Mouse (Mus musculus) brain, embryonic 14.5 days (tissue): ENCODE data around the gene Ptpn14.
A peak's percentile ranks its signal among the peaks of the same experiment; 100 is the strongest.

ENCODE experiments used
- CTCF ChIP-seq: fragments of 200-500 bp; IDR thresholded peaks from 2 replicates; pipeline ENCODE4 v1.5.1; 2012; ENCODE audit warnings: inconsistent platforms, mild to moderate bottlenecking, moderate library complexity, borderline replicate concordance; ENCODE audit not compliant: insufficient read depth, insufficient read length; ENCODE audit errors: extremely low read depth
- POLR2A ChIP-seq: fragments of 200-500 bp; IDR thresholded peaks from 2 replicates; pipeline ENCODE4 v1.6.1; 2012; ENCODE audit warnings: mild to moderate bottlenecking, inconsistent platforms, borderline replicate concordance; ENCODE audit not compliant: poor library complexity, insufficient read depth, insufficient read length, severe bottlenecking; ENCODE audit errors: extremely low read depth

GRCm38 (mm10) chr1:189879212-189879611 lies 151.1 kb downstream of the Ptpn14 start:
- no peak for TF ChIP-seq POLR2A
- TF ChIP-seq CTCF = peak; percentile 10; the same call in 1 of the 2 replicates
